Mouse (Mus musculus) skeletal muscle tissue, adult 2 months (tissue): ENCODE measurements around the gene Slc10a7.

ENCODE experiments used
- DNase-seq: peaks from one replicate; pipeline ENCODE4 v3.0.0-alpha.2; 2012; ENCODE audit warnings: low read depth, low spot score

The Slc10a7 gene

GRCm38 (mm10) chr8:78623972-78624371, 114.8 kb downstream of the Slc10a7 start:
- peak; percentile 17 for DNase-seq

- DNase-seq = no peak
These were observed 115.7 kb downstream of the Slc10a7 start for GRCm38 (mm10) chr8:78624738-78625442.

DNA sequence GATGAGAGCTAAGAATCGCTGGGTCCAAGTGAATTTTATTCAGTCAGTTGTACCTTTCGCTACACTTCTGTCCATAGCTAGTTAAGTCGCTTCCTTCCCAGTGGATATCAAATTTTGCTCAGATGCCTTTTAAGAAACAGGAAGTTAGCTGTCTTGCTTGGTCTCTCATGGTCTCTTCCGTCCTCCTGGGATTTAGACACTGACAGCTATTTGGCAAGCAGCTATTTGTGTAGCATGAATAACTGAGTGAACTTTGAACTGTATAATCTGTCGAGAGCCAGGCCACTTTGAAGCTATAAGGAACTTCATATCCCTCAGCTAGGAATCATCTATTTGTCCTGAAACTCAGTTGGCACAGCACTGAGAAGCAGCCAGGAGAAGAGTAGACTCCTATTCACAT, 117.5 kb downstream of the Slc10a7 start:
- peak; percentile 14 for DNase-seq

- DNase-seq = no peak
These were observed 118.6 kb downstream of the Slc10a7 start for GRCm38 (mm10) chr8:78627793-78628192.

DNA sequence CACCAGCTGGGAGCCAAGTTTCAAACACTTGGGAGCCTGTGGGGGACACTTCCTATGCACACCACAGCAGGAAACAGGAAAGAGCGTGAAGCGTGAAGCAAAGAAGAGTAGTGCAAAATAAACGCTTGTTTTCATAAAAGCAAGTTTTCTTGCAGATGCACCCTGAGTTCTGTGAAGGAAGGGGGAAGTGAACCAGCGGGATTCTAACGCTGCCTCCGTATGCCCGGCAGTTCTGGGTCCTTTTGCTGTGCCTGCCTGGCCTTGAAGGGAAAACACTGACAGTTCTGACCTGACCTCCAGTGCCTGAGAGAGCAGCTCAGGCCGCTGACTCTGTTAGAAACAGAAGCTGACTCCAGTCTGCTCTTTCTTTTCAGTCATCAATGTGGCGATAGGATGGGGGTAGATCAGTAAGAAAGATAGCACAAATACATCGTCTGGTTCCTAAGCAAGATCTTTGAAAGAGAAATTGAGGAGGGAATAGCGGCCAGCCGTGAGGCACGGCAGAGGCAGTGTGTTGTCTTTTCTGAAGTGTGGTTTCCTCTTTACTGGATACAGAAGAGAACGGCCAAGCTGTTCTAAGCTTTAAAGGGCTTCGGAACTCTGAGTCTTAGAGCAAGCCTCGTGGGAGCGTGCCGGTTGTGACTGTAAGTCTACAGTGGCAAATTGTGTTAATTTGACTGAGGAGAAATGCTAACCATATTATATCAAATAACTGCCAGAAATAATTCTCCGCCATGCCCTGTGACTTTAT, 121.4 kb downstream of the Slc10a7 start:
- no peak for DNase-seq

DNA sequence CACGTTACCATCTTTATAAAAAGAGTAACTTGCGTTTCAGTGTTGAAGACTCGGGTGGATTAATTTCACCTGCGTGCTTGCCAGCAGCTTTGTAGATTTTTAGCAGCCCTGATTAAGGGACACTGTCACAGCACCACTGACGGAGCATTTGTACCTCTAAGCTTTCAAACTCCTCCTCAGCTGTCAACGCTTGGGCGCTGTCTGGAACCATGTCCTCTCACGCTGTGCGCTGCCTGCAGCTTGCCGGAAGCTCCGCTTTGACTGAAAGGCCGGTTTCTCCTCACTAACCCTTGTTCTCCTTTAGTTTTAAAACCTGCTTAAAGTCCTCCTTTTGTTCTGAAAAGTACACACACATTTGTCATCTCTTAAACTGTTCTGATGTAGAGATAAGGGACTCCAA, 123.9 kb downstream of the Slc10a7 start:
- DNase-seq = peak; percentile 13

DNA sequence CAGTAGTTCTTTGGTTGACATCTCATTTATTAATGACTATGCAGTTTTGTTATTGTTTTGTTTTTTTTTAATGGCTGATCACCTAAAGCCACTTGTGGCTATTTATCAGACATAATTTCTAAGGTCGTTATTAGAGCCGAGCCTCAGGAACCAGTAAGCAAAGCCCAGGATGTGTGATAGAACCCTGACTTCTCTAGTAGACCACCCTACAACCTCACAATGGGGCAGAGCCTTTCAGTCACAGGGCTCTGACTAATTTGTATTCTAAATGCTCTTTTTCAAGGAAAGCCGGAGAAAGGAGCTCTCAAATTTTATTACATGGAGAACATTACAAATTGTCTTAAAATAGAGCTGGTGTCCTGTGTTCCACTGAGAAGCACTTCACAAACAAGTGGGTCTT, 124.9 kb downstream of the Slc10a7 start:
- DNase-seq = no peak

DNA sequence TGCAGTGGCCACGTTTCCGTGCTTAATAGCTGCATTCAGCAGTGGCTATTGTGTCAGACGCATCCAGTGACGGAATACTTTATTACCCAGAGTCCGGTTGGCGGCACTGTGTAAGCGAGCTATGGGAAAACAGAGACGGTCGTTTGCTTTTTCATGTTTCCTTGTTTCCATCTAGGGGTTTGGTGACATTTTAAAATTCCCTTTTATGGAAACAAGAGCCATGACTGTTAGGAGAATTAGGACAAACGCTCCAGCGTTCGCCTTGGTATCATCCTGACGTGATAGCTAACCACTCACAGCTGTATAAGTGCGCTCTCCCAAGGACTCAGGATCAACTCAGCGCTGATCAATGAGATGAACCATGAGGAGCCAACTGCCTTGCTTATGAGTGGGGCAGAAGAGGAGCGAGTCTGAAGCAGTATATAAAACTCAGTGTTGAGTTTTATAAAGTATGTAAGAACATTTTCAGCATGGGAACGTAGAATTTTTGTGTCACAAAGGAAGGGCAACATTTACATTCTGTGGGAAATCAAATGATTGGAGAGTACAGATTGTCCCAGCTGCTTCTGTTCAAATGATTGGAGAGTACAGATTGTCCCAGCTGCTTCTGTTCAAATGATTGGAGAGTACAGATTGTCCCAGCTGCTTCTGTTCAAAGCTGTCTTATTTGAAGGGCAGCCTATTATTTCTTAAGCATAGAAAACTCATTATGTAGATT, 125.5 kb downstream of the Slc10a7 start:
- DNase-seq = no peak

GRCm38 (mm10) chr8:78635241-78635771, 126.2 kb downstream of the Slc10a7 start:
- no peak for DNase-seq

- no peak for DNase-seq
These were observed 132.8 kb downstream of the Slc10a7 start for GRCm38 (mm10) chr8:78641919-78642318.

DNA sequence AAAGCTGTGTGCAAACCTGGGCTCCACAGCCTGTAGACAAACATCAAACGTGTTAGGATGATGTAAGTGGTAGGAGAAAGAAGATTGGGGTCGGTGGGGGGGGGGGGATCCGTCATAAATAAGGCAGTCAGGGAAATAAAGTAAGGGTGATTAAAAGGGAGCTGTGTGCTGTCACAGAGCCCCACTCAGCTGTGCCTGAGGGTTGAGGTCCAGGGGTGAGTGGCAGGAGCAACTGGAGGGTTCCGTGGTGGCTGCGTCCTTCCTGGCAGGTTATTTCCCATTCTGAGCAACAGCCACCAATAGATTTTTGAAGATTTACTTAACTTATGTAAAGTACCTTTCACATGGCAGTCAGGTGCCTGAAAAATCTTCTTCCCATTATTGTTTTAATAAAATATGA, 133.2 kb downstream of the Slc10a7 start:
- peak; percentile 16 for DNase-seq

GRCm38 (mm10) chr8:78647000-78647656, 138.0 kb downstream of the Slc10a7 start:
- peak; percentile 8 for DNase-seq

DNA sequence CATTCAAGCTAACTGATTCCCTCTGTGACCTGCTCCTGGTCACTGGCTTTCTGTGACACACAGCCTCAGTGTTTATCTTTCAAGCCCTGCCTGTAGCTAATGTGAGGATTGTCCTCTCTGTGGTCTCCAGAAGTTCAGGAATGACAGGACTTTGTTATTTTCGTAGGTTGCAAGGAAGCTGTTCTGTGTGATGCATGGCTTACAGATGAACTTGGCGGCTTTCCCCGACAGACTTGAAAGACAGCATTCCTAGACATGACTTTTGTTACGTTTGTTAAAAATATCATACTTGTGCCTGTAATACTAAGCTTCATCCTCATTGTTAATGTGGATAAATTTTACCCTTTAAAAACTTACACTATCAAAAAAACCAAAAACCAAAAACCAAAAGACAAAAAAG, 138.7 kb downstream of the Slc10a7 start:
- DNase-seq = no peak

DNA sequence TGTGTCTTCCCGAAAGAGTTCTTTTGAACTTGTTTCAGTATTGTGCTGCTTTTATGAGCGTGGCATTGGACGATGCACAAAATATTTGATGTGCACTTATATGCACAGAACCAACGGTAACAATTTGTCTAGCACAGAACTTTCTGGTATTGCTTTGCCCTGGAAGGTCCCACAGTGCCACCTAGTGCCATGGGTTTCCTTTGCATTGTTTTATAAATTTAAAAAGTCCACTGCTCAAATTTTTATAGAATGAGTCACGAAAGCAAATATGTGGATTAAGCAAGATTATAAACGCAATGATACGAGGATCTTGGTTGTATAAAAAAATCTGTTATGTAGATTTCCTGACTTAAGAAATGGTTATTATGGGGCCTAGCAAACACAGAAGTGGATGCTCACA, 139.8 kb downstream of the Slc10a7 start:
- peak; percentile 39 for DNase-seq

- DNase-seq = no peak
These were observed 142.5 kb downstream of the Slc10a7 start for GRCm38 (mm10) chr8:78651670-78652069.

DNA sequence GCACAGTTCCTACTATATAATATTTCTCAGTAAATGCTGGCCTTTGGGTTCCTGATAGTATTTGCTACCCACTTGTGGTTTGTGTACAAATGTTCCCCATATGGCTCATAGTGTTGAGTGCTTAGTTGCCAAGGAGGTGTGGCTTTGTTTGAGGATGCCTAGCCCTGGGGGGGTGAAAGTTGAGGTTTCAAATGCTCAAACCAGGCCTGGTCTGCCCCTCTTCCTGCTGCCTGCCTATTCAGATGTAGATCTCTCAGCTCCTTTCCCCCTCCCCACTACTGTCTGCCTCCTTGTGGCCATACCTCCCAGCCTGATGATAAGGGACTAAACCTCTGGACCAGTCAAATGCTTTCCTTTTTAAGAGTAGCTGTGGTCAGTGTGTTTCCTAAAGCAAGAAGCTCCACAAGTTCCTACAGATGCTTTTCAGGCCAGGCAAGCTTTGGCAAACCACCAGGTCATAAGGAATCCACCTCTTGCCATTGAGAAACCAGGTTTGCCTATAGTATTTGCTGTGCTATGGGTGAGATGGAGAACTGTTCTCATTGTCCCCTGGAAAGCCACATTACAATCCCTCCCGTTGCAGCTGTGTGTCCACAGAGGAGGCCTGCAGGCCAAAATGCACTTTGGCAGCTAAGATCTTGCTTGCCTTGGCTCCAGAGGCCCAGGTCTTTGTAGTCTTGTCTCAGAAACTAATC, 146.4 kb downstream of the Slc10a7 start:
- no peak for DNase-seq

GRCm38 (mm10) chr8:78656700-78657370, 147.7 kb downstream of the Slc10a7 start:
- no peak for DNase-seq

- DNase-seq = no peak
These were observed 149.0 kb downstream of the Slc10a7 start for GRCm38 (mm10) chr8:78658172-78658571.

GRCm38 (mm10) chr8:78659617-78660187, 150.6 kb downstream of the Slc10a7 start:
- DNase-seq = no peak

DNA sequence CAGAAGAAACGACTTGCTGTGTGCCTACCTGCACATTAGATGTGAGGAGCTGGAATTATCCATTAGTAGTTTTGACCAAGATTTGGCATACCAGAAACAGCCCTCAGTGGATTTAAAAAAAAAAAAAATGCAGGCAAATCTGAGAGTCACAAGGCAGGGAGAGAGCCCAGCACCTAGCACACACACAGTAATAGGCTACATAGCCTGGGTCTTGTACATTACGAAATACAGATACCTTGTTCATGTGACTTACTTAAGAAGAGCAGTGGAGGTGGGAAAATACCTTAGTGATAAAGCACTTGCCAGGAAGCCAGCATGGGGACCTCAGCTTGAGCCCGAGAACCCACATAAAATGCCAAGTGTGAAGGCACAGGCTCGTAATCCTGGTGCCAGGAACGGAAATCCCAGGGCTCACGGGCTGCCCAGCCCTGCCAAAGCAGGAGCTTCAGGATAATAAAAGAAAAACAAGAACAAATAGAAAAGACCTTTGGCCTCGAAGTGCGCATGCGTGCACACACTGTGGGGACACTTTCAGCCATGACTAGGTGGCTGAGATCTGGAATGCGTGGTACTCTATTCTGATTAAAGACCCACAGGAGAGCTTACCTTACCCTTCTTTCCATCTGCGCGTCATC, 155.3 kb downstream of the Slc10a7 start:
- DNase-seq = no peak
